18 mouse cellular contexts compared by ENCODE assay signal in the genomic region with DNA sequence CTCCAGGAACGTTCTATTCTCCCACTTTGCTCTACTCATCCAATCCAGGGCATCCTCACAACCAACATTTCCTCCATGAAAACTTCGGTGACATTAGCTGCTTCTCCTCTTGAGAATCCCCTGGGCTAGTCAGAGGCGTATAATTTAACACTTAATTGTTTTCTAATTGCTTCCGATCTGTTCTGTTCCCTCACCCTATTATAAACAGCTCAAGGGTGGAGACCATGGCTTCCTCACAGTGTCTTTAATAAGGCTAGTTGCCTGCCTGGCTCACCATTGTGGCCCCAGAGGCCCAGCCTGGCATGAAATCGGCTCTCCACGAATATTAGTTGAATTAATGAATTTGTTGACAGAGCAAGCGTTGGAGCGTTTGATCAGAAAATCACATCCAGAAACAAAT.
"Had no signal": no experiment of that assay in that cellular context is flagged by ENCODE, and none has a peak within 500 bp of the region (broad histone marks: within the 10 kb centered on the region; RNA-seq: fewer than 3 reads in every experiment).

No protein-coding gene starts in this region.

- H3K27me3 ChIP-seq: midbrain, embryonic 12.5 days; midbrain, embryonic 15.5 days; neural tube, embryonic 12.5 days had no signal

- H3K4me3 ChIP-seq: midbrain, embryonic 10.5 days; midbrain, embryonic 12.5 days; midbrain, embryonic 15.5 days; myocyte; neural tube, embryonic 12.5 days had no signal

- H3K9ac ChIP-seq: liver, embryonic 14.5 days; lung, embryonic 14.5 days; midbrain, embryonic 12.5 days; midbrain, embryonic 15.5 days; neural tube, embryonic 12.5 days had no signal

- ATAC-seq: midbrain, embryonic 15.5 days had no signal

- H3K27ac ChIP-seq: liver, embryonic 14.5 days; midbrain, embryonic 10.5 days; midbrain, embryonic 12.5 days; midbrain, embryonic 15.5 days; neural tube, embryonic 12.5 days had no signal

- H3K9me3 ChIP-seq: midbrain, embryonic 10.5 days; midbrain, embryonic 12.5 days; midbrain, embryonic 15.5 days; neural tube, embryonic 12.5 days had no signal

- DNase-seq: lung, adult 18-20 months; lung, embryonic 14.5 days; lung, postnatal 10 days; lung, postnatal 4 days; retina, postnatal 1 day; right cerebral cortex, adult 18-20 months; right cerebral cortex, postnatal 25 days; right cerebral cortex, postnatal 4 days; spleen, adult 18-20 months; thymus, adult 18-20 months; thymus, postnatal 25 days; thymus, postnatal 4 days had no signal

- H3K36me3 ChIP-seq: midbrain, embryonic 10.5 days; midbrain, embryonic 12.5 days; midbrain, embryonic 15.5 days; neural tube, embryonic 12.5 days had no signal

- H3K4me2 ChIP-seq: lung, embryonic 14.5 days; midbrain, embryonic 12.5 days; midbrain, embryonic 15.5 days; neural tube, embryonic 12.5 days had no signal
